Mouse (Mus musculus) bone marrow, adult 2 months (tissue): ENCODE results near the gene Acadvl.

ENCODE experiments used
- CTCF ChIP-seq: fragments of 200-500 bp; IDR thresholded peaks from 2 replicates; pipeline ENCODE4 v1.5.1; 2011; ENCODE audit warnings: low read length, control low read depth; ENCODE audit not compliant: control insufficient read depth, insufficient read depth
- POLR2A ChIP-seq: fragments of 200-500 bp; IDR thresholded peaks from 2 replicates; pipeline ENCODE4 v1.6.1; 2011; ENCODE audit warnings: low read depth, mild to moderate bottlenecking, control low read depth, low read length, borderline replicate concordance; ENCODE audit not compliant: control insufficient read depth

- TF ChIP-seq CTCF = no peak
- TF ChIP-seq POLR2A = no peak
Observed at GRCm38 (mm10) chr11:69966006-69966859, 49.0 kb downstream of the Acadvl start.
